Mouse (Mus musculus): Measurements from ENCODE around the gene Btn2a2. TPM values are rescaled to one million over a fixed set of nuclear protein-coding genes. Genes with fewer than 3 reads are reported as not detected.

The Btn2a2 gene
- total RNA-seq, 2 experiments from 2014 or later, result not detected

GRCm38 (mm10) chr13:23497656-23498321 is 9.1 kb upstream of the Btn2a2 start:
- peak; percentile 42 for DNase-seq

- no peak for DNase-seq
Measured at GRCm38 (mm10) chr13:23495526-23495925, 6.9 kb upstream of the Btn2a2 start.

GRCm38 (mm10) chr13:23491990-23492389 is 3.3 kb upstream of the Btn2a2 start:
- no peak for DNase-seq

GRCm38 (mm10) chr13:23491263-23491662 is 2.6 kb upstream of the Btn2a2 start:
- DNase-seq, result no peak

- no peak for DNase-seq
Measured at GRCm38 (mm10) chr13:23490863-23491262, 2.2 kb upstream of the Btn2a2 start.

GRCm38 (mm10) chr13:23485271-23485670 is 3.4 kb downstream of the Btn2a2 start:
- no peak for DNase-seq

- DNase-seq, result no peak
Measured at GRCm38 (mm10) chr13:23483153-23483552, 5.5 kb downstream of the Btn2a2 start.

- DNase-seq, result no peak
Measured at GRCm38 (mm10) chr13:23475658-23476057, 13.0 kb downstream of the Btn2a2 start.

GRCm38 (mm10) chr13:23466911-23467310 is 21.7 kb downstream of the Btn2a2 start:
- DNase-seq, result peak; percentile 74

- no peak for DNase-seq
Measured at GRCm38 (mm10) chr13:23466306-23466705, 22.4 kb downstream of the Btn2a2 start.

- no peak for DNase-seq
Measured at GRCm38 (mm10) chr13:23465600-23466109, 23.0 kb downstream of the Btn2a2 start, which contains the start of gene Btn1a1. Gene Btn1a1 (minus strand): TSS chr13:23465901.

GRCm38 (mm10) chr13:23464841-23465366 is 23.8 kb downstream of the Btn2a2 start:
- DNase-seq, result no peak

GRCm38 (mm10) chr13:23464224-23464637 is 24.4 kb downstream of the Btn2a2 start:
- peak; percentile 39 for DNase-seq

GRCm38 (mm10) chr13:23463381-23464223 is 25.1 kb downstream of the Btn2a2 start:
- DNase-seq, result peak; percentile 80

GRCm38 (mm10) chr13:23462669-23463068 is 26.0 kb downstream of the Btn2a2 start:
- no peak for DNase-seq

- DNase-seq, result no peak
Measured at GRCm38 (mm10) chr13:23462063-23462462, 26.6 kb downstream of the Btn2a2 start.

- no peak for DNase-seq
Measured at GRCm38 (mm10) chr13:23459264-23459846, 29.3 kb downstream of the Btn2a2 start.

- no peak for DNase-seq
Measured at GRCm38 (mm10) chr13:23453926-23454325, 34.7 kb downstream of the Btn2a2 start.

- DNase-seq, result peak; percentile 80
Measured at GRCm38 (mm10) chr13:23453362-23453862, 35.2 kb downstream of the Btn2a2 start.

- peak; percentile 92 for DNase-seq
Measured at GRCm38 (mm10) chr13:23450398-23450797, 38.3 kb downstream of the Btn2a2 start.

GRCm38 (mm10) chr13:23449235-23450095 is 39.2 kb downstream of the Btn2a2 start:
- DNase-seq, result peak; percentile 66

Data from adrenal gland, postnatal 10 days (tissue).